Mouse (Mus musculus) heart, adult 2 months (tissue): ENCODE measurements around the gene Khdc4.

Experiments used
- CTCF ChIP-seq: fragments of 200-600 bp; IDR thresholded peaks from 2 replicates; pipeline ENCODE4 v1.8.1; 2022; ENCODE audit warnings: antibody characterized with exemption, mild to moderate bottlenecking, moderate library complexity
- POLR2A ChIP-seq: fragments of 200-500 bp; IDR thresholded peaks from 2 replicates; pipeline ENCODE4 v1.6.1; 2011; ENCODE audit warnings: mild to moderate bottlenecking, low read depth, low read length, control low read depth; ENCODE audit not compliant: insufficient read depth

- TF ChIP-seq POLR2A (no peak), CTCF (no peak)
These were observed 42.5 kb upstream of the Khdc4 start for GRCm38 (mm10) chr3:88643078-88643477.
